Mouse (Mus musculus): ENCODE results near the gene Rngtt. TPM values are rescaled to one million over a fixed set of nuclear protein-coding genes. Genes with fewer than 3 reads are reported as not detected.
A peak's percentile ranks its signal among the peaks of the same experiment; 100 is the strongest.

Gene Rngtt
- polyA plus RNA-seq, 1 experiment from 2014 or later = 22.6 TPM

DNA sequence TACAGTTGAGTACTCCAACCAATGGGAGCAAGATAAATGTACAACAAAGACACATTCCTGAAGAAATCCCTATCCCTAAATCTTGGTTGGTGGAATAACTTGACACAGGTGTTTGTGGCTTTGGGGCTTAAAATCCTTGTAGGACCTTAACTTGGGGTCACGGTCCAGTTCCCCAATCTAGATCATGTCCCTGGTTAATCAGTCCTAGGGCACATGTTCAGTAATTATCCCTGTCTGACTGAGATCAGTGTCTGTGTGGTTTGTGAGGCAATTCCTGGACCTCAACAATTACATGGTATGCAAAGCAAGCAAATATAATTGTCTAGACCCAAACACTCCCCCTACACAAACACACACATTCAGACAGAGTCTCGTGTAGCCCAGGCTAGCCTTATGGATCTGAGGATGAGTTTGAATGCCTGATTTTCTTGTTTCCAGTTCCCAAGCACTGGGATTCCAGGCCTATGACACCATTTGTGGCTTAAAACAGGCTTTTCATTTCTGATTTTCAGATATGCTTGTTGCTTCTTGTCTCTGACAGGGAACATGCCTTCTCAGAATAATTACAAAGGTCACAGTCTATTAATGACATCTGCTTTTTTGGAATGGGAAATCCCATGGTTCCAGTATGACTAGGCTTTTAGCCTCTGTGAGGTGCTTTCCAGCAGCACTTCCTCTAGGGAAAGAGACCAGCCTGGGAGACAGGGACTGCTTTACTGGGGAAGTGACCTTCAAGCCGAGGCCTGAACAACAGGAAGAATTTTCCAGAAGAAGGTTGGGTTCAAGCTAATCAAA lies 28.0 kb upstream of the Rngtt start:
- ATAC-seq (replicated peaks; ENCODE audit: low FRiP score, low TSS enrichment, low read depth) (no peak), DNase-seq (ENCODE audit: low spot score) (no peak)
- H3K9ac ChIP-seq (ENCODE audit: low read length) = no peak overlapping the region
- H3K4me2 ChIP-seq (ENCODE audit: low read length) = no peak overlapping the region
- H3K27ac ChIP-seq (ENCODE audit: low read depth) = no peak overlapping the region
- H3K4me3 ChIP-seq (ENCODE audit: low read depth, low read length) = no peak overlapping the region
- no peaks in the 10 kb centered on the region for H3K27me3 ChIP-seq (replicated peaks; ENCODE audit: control insufficient read depth, insufficient read depth, low read length)
- H3K9me3 ChIP-seq (ENCODE audit: control insufficient read depth, low read length) = no peaks in the 10 kb centered on the region
- 74% methylated on average over 3 of the region's 3 CpGs for WGBS
- H3K4me1 ChIP-seq (replicated peaks; ENCODE audit: control insufficient read depth, insufficient read depth, low read length) = no peaks in the 10 kb centered on the region
- H3K36me3 ChIP-seq (ENCODE audit: control insufficient read depth, insufficient read depth, low read length) = no peaks in the 10 kb centered on the region

- Histone ChIP-seq H3K9me3 (ENCODE audit: control insufficient read depth, low read length) (no peaks in the 10 kb centered on the region), H3K9ac (ENCODE audit: low read length) (no peak overlapping the region), H3K36me3 (ENCODE audit: control insufficient read depth, insufficient read depth, low read length) (no peaks in the 10 kb centered on the region), H3K27me3 (replicated peaks; ENCODE audit: control insufficient read depth, insufficient read depth, low read length) (no peaks in the 10 kb centered on the region), H3K4me2 (ENCODE audit: low read length) (no peak overlapping the region), H3K4me3 (ENCODE audit: low read depth, low read length) (no peak overlapping the region), H3K27ac (ENCODE audit: low read depth) (no peak overlapping the region), H3K4me1 (replicated peaks; ENCODE audit: control insufficient read depth, insufficient read depth, low read length) (no peaks in the 10 kb centered on the region)
- no peak for DNase-seq (ENCODE audit: low spot score)
- WGBS = 65% methylated on average over 5 of the region's 5 CpGs
- ATAC-seq (replicated peaks; ENCODE audit: low FRiP score, low TSS enrichment, low read depth) = no peak
These were observed 25.8 kb upstream of the Rngtt start for GRCm38 (mm10) chr4:33284083-33284880.

- Histone ChIP-seq H3K36me3 (ENCODE audit: control insufficient read depth, insufficient read depth, low read length) (no peaks in the 10 kb centered on the region), H3K4me2 (ENCODE audit: low read length) (no peak overlapping the region), H3K27me3 (replicated peaks; ENCODE audit: control insufficient read depth, insufficient read depth, low read length) (no peaks in the 10 kb centered on the region), H3K9ac (ENCODE audit: low read length) (no peak overlapping the region), H3K9me3 (ENCODE audit: control insufficient read depth, low read length) (no peaks in the 10 kb centered on the region), H3K4me1 (replicated peaks; ENCODE audit: control insufficient read depth, insufficient read depth, low read length) (no peaks in the 10 kb centered on the region), H3K4me3 (ENCODE audit: low read depth, low read length) (no peak overlapping the region), H3K27ac (ENCODE audit: low read depth) (no peak overlapping the region)
- WGBS = 88% methylated on average over 8 of the region's 8 CpGs
- DNase-seq (ENCODE audit: low spot score) = no peak
- ATAC-seq (replicated peaks; ENCODE audit: low FRiP score, low TSS enrichment, low read depth) = no peak
These were observed 24.7 kb upstream of the Rngtt start for GRCm38 (mm10) chr4:33285448-33285847.

- WGBS = 83% methylated on average over 12 of the region's 12 CpGs
- no peaks in the 10 kb centered on the region for H3K4me1 ChIP-seq (replicated peaks; ENCODE audit: control insufficient read depth, insufficient read depth, low read length)
- no peak overlapping the region for H3K4me3 ChIP-seq (ENCODE audit: low read depth, low read length)
- H3K27ac ChIP-seq (ENCODE audit: low read depth) = no peak overlapping the region
- peak overlapping the region; percentile 28; the same call in 1 of the 2 replicates for H3K4me2 ChIP-seq (ENCODE audit: low read length)
- H3K9me3 ChIP-seq (ENCODE audit: control insufficient read depth, low read length) = no peaks in the 10 kb centered on the region
- H3K27me3 ChIP-seq (replicated peaks; ENCODE audit: control insufficient read depth, insufficient read depth, low read length) = no peaks in the 10 kb centered on the region
- H3K36me3 ChIP-seq (ENCODE audit: control insufficient read depth, insufficient read depth, low read length) = no peaks in the 10 kb centered on the region
- ATAC-seq (replicated peaks; ENCODE audit: low FRiP score, low TSS enrichment, low read depth) = no peak
- no peak for DNase-seq (ENCODE audit: low spot score)
- H3K9ac ChIP-seq (ENCODE audit: low read length) = no peak overlapping the region
These were observed 20.9 kb upstream of the Rngtt start for GRCm38 (mm10) chr4:33289106-33289650.

DNA sequence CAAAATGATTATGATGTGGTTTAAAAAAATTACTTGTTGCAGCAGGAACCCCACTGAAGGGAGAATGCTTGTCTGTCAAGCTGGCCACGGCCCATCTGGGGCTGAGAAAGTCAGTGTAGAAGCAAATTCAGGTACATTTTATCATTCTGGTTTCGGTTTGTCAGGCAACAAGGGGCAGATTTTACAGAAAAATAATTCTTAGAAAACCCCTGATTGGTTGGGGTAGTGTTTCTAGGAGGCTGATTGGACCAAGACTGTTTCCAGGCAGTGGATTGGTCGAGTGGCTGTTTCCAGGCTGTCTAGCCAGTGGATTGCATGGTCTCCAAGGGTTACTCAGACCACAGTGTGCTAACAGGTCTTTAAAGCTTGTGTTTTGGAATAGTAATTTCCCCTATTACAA lies 20.1 kb upstream of the Rngtt start, which contains the start of gene Pnrc1:
Gene Pnrc1 (minus strand): TSS at position 162 of the 400 bp plus-strand sequence.
- peak within 1 kb of the TSS; percentile 25; the same call in 1 of the 2 replicates for H3K4me3 ChIP-seq (ENCODE audit: low read depth, low read length)
- 37% methylated on average over 3 of the region's 3 CpGs for WGBS

DNA sequence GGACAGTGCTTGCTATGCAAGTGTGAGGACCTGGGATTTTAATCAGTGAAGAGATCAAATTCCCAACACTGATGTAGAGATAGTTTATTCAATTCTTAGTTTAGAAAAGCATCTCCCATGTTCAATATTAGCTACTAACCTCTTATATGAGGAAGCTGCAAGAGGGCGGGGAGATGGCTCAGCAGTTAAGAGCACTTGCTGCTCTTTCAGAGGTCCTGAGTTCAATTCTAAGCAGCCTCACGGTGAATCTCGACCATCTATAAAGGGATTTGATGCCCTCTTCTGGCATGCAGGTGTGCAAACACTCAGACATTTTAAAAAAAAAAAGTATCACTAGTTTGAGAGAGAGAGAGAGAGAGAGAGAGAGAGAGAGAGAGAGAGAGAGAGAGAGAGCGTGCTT lies 19.2 kb upstream of the Rngtt start:
- no peak overlapping the region for H3K4me3 ChIP-seq (ENCODE audit: low read depth, low read length)
- H3K27me3 ChIP-seq (replicated peaks; ENCODE audit: control insufficient read depth, insufficient read depth, low read length) = no peaks in the 10 kb centered on the region
- no peak overlapping the region for H3K4me2 ChIP-seq (ENCODE audit: low read length)
- no peak overlapping the region for H3K27ac ChIP-seq (ENCODE audit: low read depth)
- H3K9me3 ChIP-seq (ENCODE audit: control insufficient read depth, low read length) = no peaks in the 10 kb centered on the region
- H3K9ac ChIP-seq (ENCODE audit: low read length) = no peak overlapping the region
- DNase-seq (ENCODE audit: low spot score) = no peak
- ATAC-seq (replicated peaks; ENCODE audit: low FRiP score, low TSS enrichment, low read depth) = no peak
- no peaks in the 10 kb centered on the region for H3K36me3 ChIP-seq (ENCODE audit: control insufficient read depth, insufficient read depth, low read length)
- H3K4me1 ChIP-seq (replicated peaks; ENCODE audit: control insufficient read depth, insufficient read depth, low read length) = no peaks in the 10 kb centered on the region
- 59% methylated on average over 4 of the region's 4 CpGs for WGBS

More for the DNA sequence above, 20.1 kb upstream of the Rngtt start, which contains the start of gene Pnrc1:
- no peaks in the 10 kb centered on the region for H3K4me1 ChIP-seq (replicated peaks; ENCODE audit: control insufficient read depth, insufficient read depth, low read length)
- ATAC-seq (replicated peaks; ENCODE audit: low FRiP score, low TSS enrichment, low read depth) (peak; percentile 85), DNase-seq (ENCODE audit: low spot score) (peak; percentile 52)
- no peaks in the 10 kb centered on the region for H3K9me3 ChIP-seq (ENCODE audit: control insufficient read depth, low read length)
- no peaks in the 10 kb centered on the region for H3K36me3 ChIP-seq (ENCODE audit: control insufficient read depth, insufficient read depth, low read length)
- H3K9ac ChIP-seq (ENCODE audit: low read length) = no peak within 1 kb of the TSS
- peak within 1 kb of the TSS; percentile 28 for H3K4me2 ChIP-seq (ENCODE audit: low read length)
- no peaks in the 10 kb centered on the region for H3K27me3 ChIP-seq (replicated peaks; ENCODE audit: control insufficient read depth, insufficient read depth, low read length)
- H3K27ac ChIP-seq (ENCODE audit: low read depth) = 0 out of 2 replicates have a peak within 1 kb of the TSS, but pooled peaks have one; percentile 34

- no peak overlapping the region for H3K4me2 ChIP-seq (ENCODE audit: low read length)
- ATAC-seq (replicated peaks; ENCODE audit: low FRiP score, low TSS enrichment, low read depth) = 0 out of 2 replicates have a peak, but pooled peaks have one; percentile 39
These were observed 17.4 kb upstream of the Rngtt start for GRCm38 (mm10) chr4:33292409-33293370.

More at GRCm38 (mm10) chr4:33292409-33293370, 17.4 kb upstream of the Rngtt start:
- WGBS = 23% methylated on average over 16 of the region's 16 CpGs
- Histone ChIP-seq H3K4me1 (replicated peaks; ENCODE audit: control insufficient read depth, insufficient read depth, low read length) (no peaks in the 10 kb centered on the region), H3K9me3 (ENCODE audit: control insufficient read depth, low read length) (no peaks in the 10 kb centered on the region), H3K27ac (ENCODE audit: low read depth) (no peak overlapping the region), H3K36me3 (ENCODE audit: control insufficient read depth, insufficient read depth, low read length) (no peaks in the 10 kb centered on the region), H3K9ac (ENCODE audit: low read length) (no peak overlapping the region), H3K4me3 (ENCODE audit: low read depth, low read length) (no peak overlapping the region), H3K27me3 (replicated peaks; ENCODE audit: control insufficient read depth, insufficient read depth, low read length) (no peaks in the 10 kb centered on the region)
- DNase-seq (ENCODE audit: low spot score) = peak; percentile 93
